Mouse (Mus musculus): ENCODE measurements around the gene Pms1.

Pms1 gene

DNA sequence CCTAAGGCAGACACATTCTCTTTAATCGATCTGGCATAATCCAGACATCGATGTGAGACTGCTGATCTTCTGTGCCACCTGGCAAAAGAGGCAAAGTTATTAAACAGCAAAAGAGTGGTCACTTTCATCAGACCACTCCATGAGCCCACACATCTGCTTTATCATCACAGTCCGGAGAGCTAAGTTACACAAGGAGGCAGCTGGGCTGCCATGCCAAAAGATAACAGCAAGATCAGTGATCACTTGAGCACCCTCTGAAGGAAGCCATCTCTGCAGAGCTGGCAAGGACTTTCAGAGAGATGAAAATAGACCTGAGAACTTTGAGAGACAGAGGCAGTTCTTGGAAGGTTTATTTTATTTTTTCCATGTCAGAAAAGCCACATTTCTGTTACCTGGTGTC, 102.3 kb downstream of the Pms1 start:
- DNase-seq = no peak

GRCm38 (mm10) chr1:53191234-53191633, 105.6 kb downstream of the Pms1 start:
- DNase-seq = no peak

DNA sequence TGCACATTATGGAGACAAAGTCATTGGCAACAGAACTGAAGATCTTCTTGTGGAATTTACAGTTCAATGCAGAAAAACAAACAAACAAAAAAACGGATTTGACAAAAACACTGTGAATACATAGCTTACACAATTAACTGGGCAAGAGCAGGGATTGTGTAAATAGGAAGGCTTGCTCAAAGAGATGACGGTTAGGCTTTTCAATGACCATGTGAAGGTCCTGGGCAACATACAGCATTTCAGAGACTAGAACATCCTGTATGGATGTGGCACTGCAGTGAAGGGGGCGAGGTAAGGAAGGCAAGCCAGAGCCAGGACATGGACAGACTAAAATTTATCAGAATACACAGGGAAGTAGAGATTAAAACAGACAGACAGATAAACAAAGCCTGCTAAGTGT, 107.2 kb downstream of the Pms1 start:
- no peak for DNase-seq

DNA sequence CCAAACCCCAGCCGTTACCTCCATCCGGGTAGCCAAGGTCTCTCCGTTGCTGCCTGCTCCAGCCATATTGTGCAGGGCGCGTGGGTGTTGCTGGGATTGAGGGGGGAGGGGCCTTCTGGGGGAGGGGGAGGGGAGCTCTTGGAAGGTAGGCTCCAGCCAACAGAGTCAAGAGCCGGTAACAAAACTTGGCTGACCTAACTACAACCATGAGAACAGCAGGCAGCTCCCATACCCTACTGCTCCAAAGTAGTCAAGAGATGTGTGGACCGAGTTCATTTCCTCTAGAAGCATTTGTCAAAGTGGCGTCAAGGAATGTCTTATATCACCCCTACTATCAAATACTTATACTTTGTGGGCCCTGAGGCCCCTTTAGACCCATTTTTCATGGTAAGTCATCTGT, 109.3 kb downstream of the Pms1 start, which contains the start of gene 1700019A02Rik:
Gene 1700019A02Rik (minus strand): TSS at position 101 of the 400 bp plus-strand sequence.
- no peak for DNase-seq

- DNase-seq = no peak
These were observed 110.5 kb downstream of the Pms1 start for GRCm38 (mm10) chr1:53186301-53186700.

DNA sequence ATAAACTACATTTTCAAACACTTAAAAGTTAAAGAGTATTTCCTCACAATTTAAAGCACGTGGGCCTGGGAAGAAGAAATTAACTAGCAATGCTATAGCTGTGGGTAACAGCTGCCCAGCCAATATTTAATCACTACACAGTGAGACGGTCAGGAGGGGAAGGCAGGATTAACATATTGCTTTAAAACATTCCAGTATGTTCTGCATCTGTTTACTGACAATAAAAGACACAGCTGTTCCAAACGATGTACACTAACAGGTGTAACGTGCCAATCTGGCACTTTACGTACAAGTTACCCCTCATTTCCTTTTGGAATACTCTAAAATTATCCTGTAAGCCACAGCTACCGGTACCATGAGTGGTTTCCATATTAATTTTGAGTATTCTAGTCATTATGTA, 139.1 kb downstream of the Pms1 start:
- no peak for DNase-seq

Measured in kidney, postnatal 36 days (tissue).